Mouse (Mus musculus): ENCODE data around the gene Porcn. TPM values are rescaled to one million over a fixed set of nuclear protein-coding genes. Genes with fewer than 3 reads are reported as not detected.

Gene Porcn
- total RNA-seq (2021), result 1 to 10 TPM; 3.0 to 3.4 TPM

DNA sequence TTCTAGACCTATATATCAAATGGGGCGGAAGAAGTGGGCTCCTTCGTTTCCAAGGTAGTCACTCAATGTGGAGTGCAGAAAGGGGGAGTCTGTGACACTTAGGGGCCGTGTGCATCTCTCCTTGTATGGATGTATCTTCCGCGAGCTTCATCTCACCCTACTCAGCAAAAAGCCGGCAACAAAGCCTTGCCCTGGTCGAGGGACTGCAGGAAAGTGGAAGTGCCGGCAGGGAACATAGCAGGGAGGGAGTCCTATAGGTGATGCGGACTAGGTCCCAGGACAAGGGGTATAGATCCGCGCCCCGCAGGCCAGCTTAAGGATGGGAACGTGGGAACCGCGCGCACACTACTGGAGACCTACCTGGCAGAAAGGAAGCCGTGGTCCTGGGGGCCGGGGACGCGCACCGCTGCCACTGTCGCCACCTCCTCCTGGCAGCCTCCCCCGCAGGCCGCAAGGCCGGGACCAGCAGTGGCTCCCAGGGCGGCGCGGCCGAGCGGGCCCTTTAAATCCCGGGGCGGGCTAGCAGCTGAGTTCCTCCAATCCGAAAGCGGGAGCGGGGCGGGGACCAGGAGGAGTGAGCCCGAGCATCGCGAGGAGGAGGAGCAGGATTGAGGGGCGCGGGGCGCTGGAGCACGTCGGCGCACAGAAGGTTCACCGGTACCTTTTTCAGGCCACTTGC is at the start of gene Porcn:
Gene Porcn (minus strand): TSS at position 511 of the 679 bp plus-strand sequence.
- intact Hi-C loops (cut with DNase I), result loop anchor here (1.0 kb wide), 1 partner anchor 13 kb away; the partner anchor contains the start of gene Ebp
- peak; percentile 74 to 79 for DNase-seq

DNA sequence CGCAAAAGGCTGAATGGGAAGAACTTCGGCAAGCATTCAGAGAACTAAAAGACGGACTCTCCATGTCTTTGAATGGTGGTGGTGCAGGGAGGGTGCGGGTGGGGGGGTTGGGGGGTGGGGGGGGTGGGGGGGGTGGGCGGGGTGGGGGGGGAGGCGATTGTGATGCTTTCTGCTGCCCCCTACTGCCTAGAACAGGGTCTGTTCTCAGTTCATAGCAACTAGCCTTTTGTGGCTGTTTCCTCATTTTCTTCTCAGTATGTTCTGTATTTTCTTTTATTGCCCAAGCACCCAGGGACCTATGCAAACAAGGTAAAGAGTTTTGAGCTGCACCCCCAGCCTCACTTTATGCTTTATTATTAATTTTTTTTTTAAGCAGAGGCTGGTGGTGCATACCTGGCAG is 49.5 kb upstream of the Porcn start:
- no peak for DNase-seq
- intact Hi-C loops (cut with DNase I), result loop anchor here (10.0 kb wide), 1 partner anchor 181 kb away; the partner anchor contains the start of gene Suv39h1

DNA sequence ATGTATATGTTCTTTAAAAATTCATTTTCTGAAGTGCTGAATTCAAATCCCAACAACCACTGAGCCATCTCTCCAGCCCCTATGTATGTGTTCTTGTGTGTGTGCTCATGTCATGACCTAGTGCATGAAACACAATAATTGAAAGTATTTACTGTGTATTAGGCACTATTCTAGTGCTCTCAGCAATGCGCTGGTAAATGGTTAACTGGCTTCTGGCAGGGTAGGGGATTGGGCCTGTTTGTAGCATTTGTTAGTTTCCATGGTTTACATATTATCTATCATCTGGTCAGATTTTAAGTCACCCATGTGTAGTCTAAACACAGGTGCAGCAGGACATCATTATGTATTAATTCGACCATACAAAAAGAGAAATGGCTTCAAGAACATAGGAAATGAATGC is 47.4 kb upstream of the Porcn start:
- no peak for DNase-seq
- intact Hi-C loops (cut with DNase I), result loop anchor here (5.0 to 10.0 kb wide), 3 partner anchors 61 to 179 kb away; partner anchors contain the start of genes Ebp, Rbm3 and Suv39h1

GRCm38 (mm10) chrX:8252334-8253285 is 46.3 kb upstream of the Porcn start, which contains the start of gene Ftsj1:
TSS of gene Ftsj1 (minus strand) at chrX:8252406.
- peak; percentile 70 to 84 for DNase-seq
- intact Hi-C loops (cut with DNase I), result loop anchor here (5.0 to 10.0 kb wide), 3 partner anchors 60 to 178 kb away; partner anchors contain the start of genes Ebp, Rbm3 and Suv39h1

GRCm38 (mm10) chrX:8251789-8252333 is 45.5 kb upstream of the Porcn start:
- intact Hi-C loops (cut with DNase I), result loop anchor here (5.0 to 10.0 kb wide), 3 partner anchors 60 to 177 kb away; partner anchors contain the start of genes Ebp, Rbm3 and Suv39h1
- DNase-seq, result no peak

- no peak for DNase-seq
- intact Hi-C loops (cut with DNase I), result no loop called here
Observed at GRCm38 (mm10) chrX:8248542-8249120, 42.3 kb upstream of the Porcn start.

- intact Hi-C loops (cut with DNase I), result no loop called here
- DNase-seq, result no peak
Observed at GRCm38 (mm10) chrX:8247680-8248079, 41.4 kb upstream of the Porcn start.

DNA sequence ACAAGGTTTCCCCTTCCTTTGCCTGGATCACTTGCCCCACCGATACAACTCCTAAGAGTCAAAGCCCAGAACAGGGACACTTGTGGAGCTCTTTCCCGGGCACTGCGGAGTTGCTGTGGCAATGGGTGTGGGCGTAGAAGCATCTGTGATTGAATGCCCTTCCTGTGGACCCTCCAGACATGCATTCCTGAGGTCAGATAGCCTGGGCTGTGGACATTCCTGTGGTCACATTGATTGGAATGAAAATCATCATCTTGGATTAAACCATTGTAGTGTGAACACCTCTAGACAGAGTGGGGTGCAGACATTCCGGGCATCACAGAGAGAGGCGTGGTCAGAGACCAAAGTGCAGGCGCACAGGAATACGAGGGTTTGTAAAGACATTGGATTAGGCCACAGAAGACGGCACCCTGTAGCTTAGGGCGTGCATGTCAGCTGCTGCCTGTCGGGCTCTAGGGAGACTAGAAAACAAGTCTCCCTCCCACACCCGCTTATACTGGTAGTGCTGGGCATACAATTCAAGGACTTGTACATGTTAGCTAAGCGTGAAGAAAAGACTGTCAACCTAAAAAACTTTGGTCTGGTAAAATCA is 32.6 kb upstream of the Porcn start:
- no peak for DNase-seq
- intact Hi-C loops (cut with DNase I), result no loop called here

DNA sequence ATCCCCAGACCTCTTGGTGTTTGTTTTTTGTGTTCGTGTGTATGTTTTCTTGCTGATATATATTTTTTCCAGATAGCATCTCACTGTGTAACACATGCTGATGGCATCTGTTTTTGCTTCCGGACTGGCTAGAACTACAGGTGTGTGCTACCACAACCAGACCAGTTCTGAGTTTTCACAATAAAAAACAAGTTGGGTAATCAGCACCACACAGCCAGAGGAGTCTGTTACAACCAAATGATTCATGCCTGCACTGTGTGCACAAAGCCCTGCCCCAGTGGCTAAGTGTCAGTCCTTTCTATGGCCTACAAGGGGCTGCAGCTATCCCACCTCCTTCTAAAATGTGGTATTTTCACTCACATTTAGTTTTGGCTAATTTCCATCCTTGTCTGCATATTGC is 30.4 kb upstream of the Porcn start:
- intact Hi-C loops (cut with DNase I), result no loop called here
- no peak for DNase-seq

- DNase-seq, result no peak
- intact Hi-C loops (cut with DNase I), result no loop called here
Observed at GRCm38 (mm10) chrX:8233602-8234001, 27.3 kb upstream of the Porcn start.

GRCm38 (mm10) chrX:8230272-8230671 is 23.9 kb upstream of the Porcn start:
- no peak for DNase-seq
- intact Hi-C loops (cut with DNase I), result no loop called here

GRCm38 (mm10) chrX:8223473-8223872 is 17.1 kb upstream of the Porcn start:
- no peak for DNase-seq
- intact Hi-C loops (cut with DNase I), result no loop called here

GRCm38 (mm10) chrX:8222678-8223421 is 16.5 kb upstream of the Porcn start:
- no peak for DNase-seq
- intact Hi-C loops (cut with DNase I), result no loop called here

- intact Hi-C loops (cut with DNase I), result no loop called here
- no peak for DNase-seq
Observed at GRCm38 (mm10) chrX:8222296-8222677, 16.0 kb upstream of the Porcn start.

GRCm38 (mm10) chrX:8219651-8220050 is 13.3 kb upstream of the Porcn start:
- intact Hi-C loops (cut with DNase I), result no loop called here
- DNase-seq, result no peak

DNA sequence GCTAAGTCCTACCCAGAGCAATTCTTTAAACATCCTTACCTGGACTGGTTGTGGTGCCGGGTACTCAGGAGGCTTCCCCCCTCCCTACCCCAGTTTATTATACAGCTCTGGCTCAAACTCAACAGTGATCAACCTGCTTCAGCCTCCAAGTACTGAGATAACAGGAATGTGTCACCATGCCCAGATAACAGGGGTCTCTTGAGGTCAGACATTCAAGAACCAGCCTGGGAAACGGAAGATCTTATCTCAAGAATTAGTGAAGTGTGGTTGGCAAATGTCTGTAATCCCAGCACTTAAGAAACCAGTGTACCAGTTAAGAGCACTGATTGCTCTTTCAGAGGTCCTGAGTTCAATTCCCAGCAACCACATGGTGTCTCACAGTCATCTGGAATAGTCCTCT is 11.8 kb upstream of the Porcn start:
- no peak for DNase-seq
- intact Hi-C loops (cut with DNase I), result no loop called here

DNA sequence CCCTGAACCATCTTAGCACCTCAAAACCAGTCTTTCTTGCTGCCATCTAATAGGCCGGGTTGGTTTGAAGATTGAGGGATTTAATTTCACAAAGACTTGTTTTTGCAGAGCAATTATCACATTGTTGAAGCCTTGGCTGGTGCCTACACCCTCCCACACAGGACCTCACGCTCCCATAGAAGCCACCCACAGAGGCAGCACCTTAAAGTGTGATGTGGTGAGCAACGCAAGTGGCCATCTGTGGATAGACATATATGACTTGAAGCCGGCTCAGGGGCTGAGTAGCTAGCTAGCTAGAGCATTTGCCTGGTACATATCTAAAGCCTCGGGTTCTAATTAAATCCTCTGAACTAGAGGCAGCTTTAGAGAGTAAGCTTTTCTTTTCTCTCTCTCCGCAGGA is 11.1 kb upstream of the Porcn start:
- intact Hi-C loops (cut with DNase I), result no loop called here
- no peak for DNase-seq

DNA sequence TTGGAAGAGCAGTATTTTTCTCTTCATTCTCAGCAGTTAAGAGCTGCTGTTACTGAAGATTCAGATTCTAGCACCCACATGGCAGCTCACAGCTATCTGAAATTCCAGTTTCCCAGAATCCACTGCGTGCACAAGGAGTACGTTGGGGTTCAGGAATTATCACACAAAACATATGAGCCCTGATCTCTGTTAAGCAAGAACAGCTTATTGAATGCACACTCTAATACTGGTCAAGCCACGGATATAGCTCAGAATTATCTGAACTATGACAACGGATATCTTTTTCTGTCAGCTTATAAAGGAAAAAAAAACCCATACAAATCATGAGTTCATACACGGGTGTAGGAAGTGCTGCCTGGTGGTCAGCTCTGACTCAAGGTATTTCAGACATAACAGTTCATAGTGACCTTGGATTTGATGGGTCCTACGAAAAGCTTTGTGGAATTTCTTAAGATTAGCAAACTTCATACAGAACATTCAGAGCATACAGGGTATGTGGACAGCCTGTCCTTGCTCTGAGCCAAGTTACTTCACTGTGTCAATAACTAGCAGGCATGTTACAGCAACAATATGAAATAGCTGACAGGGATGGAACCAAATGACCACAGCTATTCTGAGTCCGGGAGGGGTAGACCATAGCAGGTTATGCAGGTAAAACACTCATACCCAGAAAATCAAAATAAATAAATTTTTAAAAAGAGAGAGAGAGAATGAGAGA is 5.3 kb upstream of the Porcn start:
- intact Hi-C loops (cut with DNase I), result no loop called here
- no peak for DNase-seq

DNA sequence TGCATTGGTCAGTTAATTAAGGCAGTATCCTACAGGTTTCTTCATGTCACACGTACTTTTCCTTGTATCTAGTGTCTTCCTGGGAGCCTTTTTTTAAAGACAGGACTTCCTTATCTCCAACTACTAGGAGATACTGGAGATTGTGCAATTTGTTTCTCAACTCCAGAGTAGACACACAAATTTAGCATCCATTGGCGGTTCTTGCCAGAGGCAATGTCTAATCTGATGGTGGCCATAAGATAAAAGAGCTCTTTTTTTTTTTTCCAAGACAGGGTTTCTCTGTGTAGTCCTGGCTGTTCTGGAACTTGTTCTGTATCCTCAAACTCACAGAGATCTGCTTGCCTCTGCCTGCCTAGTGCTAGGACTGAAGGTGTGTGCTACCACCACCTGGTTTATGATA is 3.4 kb upstream of the Porcn start:
- intact Hi-C loops (cut with DNase I), result no loop called here
- DNase-seq, result no peak
